Mouse (Mus musculus) frontal cortex, adult 2 months (tissue): Measurements from ENCODE around the gene Gm20388. TPM values are rescaled to one million over a fixed set of nuclear protein-coding genes. Genes with fewer than 3 reads are reported as not detected.

Source experiments
- DNase-seq, 2 experiments: peaks; one replicate each; pipeline ENCODE4 v3.0.0; 2022; ENCODE audit warnings: low spot score in 1 of 2; ENCODE audit errors: extremely low spot score in 1 of 2
- polyA plus RNA-seq: library from polyadenylated mRNA; depleted of rRNA; stranded (reverse); fragments of >200 nt; gene quantifications from 2 replicates; pipeline ENCODE4 v1.2.3, GENCODE M21; 2012

Gene Gm20388
- polyA plus RNA-seq, 1 experiment = 22.2 TPM

- DNase-seq = no peak
Observed at GRCm38 (mm10) chr8:120037611-120038010, 127.0 kb downstream of the Gm20388 start.

GRCm38 (mm10) chr8:120038741-120039140, 128.1 kb downstream of the Gm20388 start:
- DNase-seq = no peak

GRCm38 (mm10) chr8:120039313-120039919, 128.8 kb downstream of the Gm20388 start:
- DNase-seq = no peak

GRCm38 (mm10) chr8:120040861-120041260, 130.2 kb downstream of the Gm20388 start:
- peak; percentile 19 to 52 for DNase-seq

- DNase-seq = no peak
Observed at GRCm38 (mm10) chr8:120042542-120043312, 132.1 kb downstream of the Gm20388 start.

- no peak for DNase-seq
Observed at GRCm38 (mm10) chr8:120044907-120045306, 134.3 kb downstream of the Gm20388 start.

GRCm38 (mm10) chr8:120045471-120045870, 134.8 kb downstream of the Gm20388 start:
- DNase-seq = no peak

- DNase-seq = peak; percentile 77 to 91
Observed at GRCm38 (mm10) chr8:120046258-120047020, 135.8 kb downstream of the Gm20388 start.

- no peak for DNase-seq
Observed at GRCm38 (mm10) chr8:120049949-120050348, 139.3 kb downstream of the Gm20388 start.

- no peak for DNase-seq
Observed at GRCm38 (mm10) chr8:120050376-120050775, 139.7 kb downstream of the Gm20388 start.

GRCm38 (mm10) chr8:120051006-120051405, 140.4 kb downstream of the Gm20388 start:
- no peak for DNase-seq

- no peak for DNase-seq
Observed at GRCm38 (mm10) chr8:120051908-120052307, 141.3 kb downstream of the Gm20388 start.

GRCm38 (mm10) chr8:120052318-120052717, 141.7 kb downstream of the Gm20388 start:
- no peak for DNase-seq

GRCm38 (mm10) chr8:120054833-120055232, 144.2 kb downstream of the Gm20388 start:
- DNase-seq = no peak

- DNase-seq = no peak
Observed at GRCm38 (mm10) chr8:120057078-120057477, 146.4 kb downstream of the Gm20388 start.

GRCm38 (mm10) chr8:120062742-120063141, 152.1 kb downstream of the Gm20388 start:
- no peak for DNase-seq

GRCm38 (mm10) chr8:120063326-120063725, 152.7 kb downstream of the Gm20388 start:
- DNase-seq = no peak

GRCm38 (mm10) chr8:120065611-120066010, 155.0 kb downstream of the Gm20388 start:
- no peak for DNase-seq

GRCm38 (mm10) chr8:120066226-120066625, 155.6 kb downstream of the Gm20388 start:
- no peak for DNase-seq

GRCm38 (mm10) chr8:120067936-120068668, 157.5 kb downstream of the Gm20388 start:
- DNase-seq = no peak

- DNase-seq = peak; percentile 61 to 91
Observed at GRCm38 (mm10) chr8:120071684-120072083, 161.0 kb downstream of the Gm20388 start.
